Mouse (Mus musculus): ENCODE measurements around the gene Fpgt.

- TF ChIP-seq POLR2A (IDR thresholded peaks at IDR 0.05; ENCODE audit: insufficient read depth, low read depth, low read length) (no peak), CTCF (IDR thresholded peaks at IDR 0.05) (no peak)
Observed at GRCm38 (mm10) chr3:155141047-155141446, 47.8 kb upstream of the Fpgt start.
